Mouse (Mus musculus): Measurements from ENCODE around the gene Lhx6.

- no peak for TF ChIP-seq CTCF (IDR thresholded peaks at IDR 0.05; ENCODE audit: insufficient read depth, low read depth, low read length)
- TF ChIP-seq POLR2A (IDR thresholded peaks at IDR 0.05; ENCODE audit: insufficient read depth, low read depth, low read length) = no peak
These were observed 33.9 kb upstream of the Lhx6 start for GRCm38 (mm10) chr2:36139096-36139495.
